Mouse (Mus musculus) layer of hippocampus, adult 9-10 months (tissue): ENCODE results near the gene Ncaph.
"Not testable (repeated sequence)": the region's sequence is repeated elsewhere in the genome, so short reads cannot be mapped to it uniquely, and the experiment has no call there.

Experiments
- DNase-seq: peaks from one replicate; pipeline ENCODE4 v3.0.0; 2022; ENCODE audit warnings: low spot score

Ncaph gene

GRCm38 (mm10) chr2:127086235-127086634 lies 47.5 kb downstream of the Ncaph start:
- DNase-seq, result no peak

- DNase-seq, result no peak
Measured at GRCm38 (mm10) chr2:127080591-127081218, 53.0 kb downstream of the Ncaph start.

DNA sequence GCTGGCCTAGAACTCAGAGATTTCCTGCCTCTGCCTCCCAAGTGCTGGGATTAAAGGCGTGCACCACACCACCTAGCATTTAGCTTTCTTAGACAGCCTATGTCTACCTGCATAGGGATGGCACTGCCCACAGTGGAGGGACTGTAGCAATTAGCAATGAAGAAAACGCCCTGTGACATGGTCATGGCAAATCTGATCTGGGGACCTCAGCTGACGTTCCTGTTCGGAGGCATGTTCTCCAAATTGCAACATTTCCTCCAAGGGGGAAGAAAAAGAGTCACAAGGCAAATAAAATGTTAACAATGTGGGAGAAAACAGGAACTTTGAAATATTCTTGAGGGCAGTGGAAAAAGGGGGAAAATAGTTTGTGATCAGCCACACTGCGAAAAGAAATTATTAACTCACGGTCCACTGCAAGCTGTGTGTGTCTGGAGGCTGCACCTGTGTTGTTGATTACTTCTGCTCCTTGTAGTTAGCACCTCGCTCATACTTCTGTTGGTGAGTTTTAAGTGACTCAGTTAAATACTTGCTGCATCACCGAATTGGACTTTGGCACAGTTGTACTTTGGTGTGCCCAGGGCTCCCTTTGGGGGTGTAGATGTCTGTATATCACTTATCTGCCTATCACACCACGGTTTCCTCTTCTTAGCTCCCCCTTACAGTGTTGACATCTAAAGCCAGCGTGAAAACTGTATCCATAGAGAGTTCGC lies 53.7 kb downstream of the Ncaph start:
- no peak for DNase-seq

- DNase-seq, result not testable (repeated sequence)
Measured at GRCm38 (mm10) chr2:127079066-127079465, 54.7 kb downstream of the Ncaph start.

GRCm38 (mm10) chr2:127077611-127078010 lies 56.1 kb downstream of the Ncaph start:
- DNase-seq, result no peak

GRCm38 (mm10) chr2:127074116-127074515 lies 59.6 kb downstream of the Ncaph start:
- DNase-seq, result no peak

DNA sequence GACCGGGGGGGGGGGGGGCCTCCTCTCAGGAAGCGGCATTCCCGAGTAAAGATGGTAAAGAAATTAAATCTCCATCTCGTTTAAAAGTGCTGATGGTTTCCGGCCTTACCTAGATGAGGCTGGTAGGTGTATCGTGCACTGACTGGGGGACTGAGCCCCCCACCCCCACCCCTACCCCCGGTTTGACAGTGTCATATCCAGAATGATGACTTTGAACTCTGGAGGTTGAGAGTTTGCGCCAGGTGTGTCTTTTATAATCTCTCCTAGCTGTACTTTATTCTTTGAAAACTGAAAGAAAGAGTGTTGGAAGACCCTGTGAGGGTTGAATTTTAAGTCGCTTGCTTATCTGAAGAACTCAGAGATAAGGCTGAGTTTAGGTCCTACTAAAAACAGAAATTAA lies 62.9 kb downstream of the Ncaph start:
- no peak for DNase-seq

- DNase-seq, result peak; percentile 62
Measured at GRCm38 (mm10) chr2:127070435-127070841, 63.3 kb downstream of the Ncaph start, which contains the start of gene Blvra. Gene Blvra, plus strand, starts transcription at chr2:127070665.

GRCm38 (mm10) chr2:127069781-127070434 lies 63.8 kb downstream of the Ncaph start:
- DNase-seq, result no peak

DNA sequence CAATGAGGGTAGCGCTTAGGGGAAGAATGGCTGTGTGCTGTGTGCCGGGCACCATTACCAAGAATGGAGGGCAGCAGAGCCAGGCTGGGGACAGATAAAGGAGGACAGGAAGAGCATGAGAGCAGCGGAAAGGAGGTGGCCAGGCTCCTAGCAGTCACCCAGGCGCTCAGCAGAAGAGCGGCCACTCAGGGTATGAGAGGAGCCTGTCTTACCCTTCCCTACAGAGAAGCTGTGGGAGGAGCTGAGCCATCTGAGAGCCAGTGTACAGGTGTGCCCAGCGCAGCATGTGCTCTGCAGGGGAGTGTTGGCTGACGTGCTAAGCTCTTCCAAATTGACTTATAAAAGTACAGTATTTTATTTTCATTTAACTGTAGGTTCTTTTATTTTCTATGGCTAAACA lies 64.9 kb downstream of the Ncaph start:
- no peak for DNase-seq

- no peak for DNase-seq
Measured at GRCm38 (mm10) chr2:127061471-127061870, 72.3 kb downstream of the Ncaph start.
